Mouse (Mus musculus) myocyte (in vitro differentiated cells): ENCODE data around the gene 3110082I17Rik. TPM values are rescaled to one million over a fixed set of nuclear protein-coding genes. Genes with fewer than 3 reads are reported as not detected.
A peak's percentile ranks its signal among the peaks of the same experiment; 100 is the strongest.

ENCODE experiments used
- H3K27me3 ChIP-seq: one replicate; pipeline ENCODE4 v1.6.1; 2011; ENCODE audit not compliant: control insufficient read depth, insufficient read depth, insufficient read length
- H3K36me3 ChIP-seq: one replicate; pipeline ENCODE4 v1.6.1; 2011; ENCODE audit not compliant: control insufficient read depth, insufficient read depth
- H3K4me2 ChIP-seq: one replicate; pipeline ENCODE4 v1.6.1; 2011; ENCODE audit warnings: low read depth, control low read depth
- H3K4me3 ChIP-seq: one replicate; pipeline ENCODE4 v1.5.1; 2011; ENCODE audit warnings: mild to moderate bottlenecking, control low read depth, moderate library complexity
- H3K79me2 ChIP-seq: one replicate; pipeline ENCODE4 v1.6.1; 2011; ENCODE audit not compliant: control insufficient read depth, insufficient read depth
- H3ac ChIP-seq: one replicate; pipeline ENCODE4 v1.6.1; 2011; ENCODE audit not compliant: control insufficient read depth, insufficient read length
- CEBPB ChIP-seq: IDR thresholded peaks from 2 replicates; pipeline ENCODE4 v1.6.1; 2011; ENCODE audit warnings: mild to moderate bottlenecking, moderate library complexity; ENCODE audit not compliant: poor library complexity, insufficient read depth, severe bottlenecking
- E2F4 ChIP-seq: IDR thresholded peaks from one replicate; pipeline ENCODE4 v1.6.1; 2011; ENCODE audit warnings: mild to moderate bottlenecking, control low read depth, moderate library complexity; ENCODE audit not compliant: insufficient read depth
- MAX ChIP-seq: IDR thresholded peaks from one replicate; pipeline ENCODE4 v1.6.1; 2011; ENCODE audit warnings: low read depth, mild to moderate bottlenecking, control low read depth
- MYOD1 ChIP-seq, 3 experiments: IDR thresholded peaks; one replicate each; pipeline ENCODE4 v1.6.1; 2011; ENCODE audit warnings: control low read depth in 2 of 3, low read depth in 2 of 3, mild to moderate bottlenecking in 2 of 3, moderate library complexity in 1 of 3; ENCODE audit not compliant: insufficient read length in 2 of 3, control insufficient read depth in 1 of 3
- MYOG ChIP-seq, 3 experiments: IDR thresholded peaks; one replicate each; pipeline ENCODE4 v1.6.1; 2011; ENCODE audit warnings: control low read depth in 2 of 3, low read depth in 2 of 3, mild to moderate bottlenecking in 2 of 3; ENCODE audit not compliant: insufficient read length in 2 of 3, control insufficient read depth in 1 of 3, insufficient read depth in 1 of 3
- POLR2A ChIP-seq: IDR thresholded peaks from one replicate; pipeline ENCODE4 v1.6.1; 2011; ENCODE audit warnings: low read depth, mild to moderate bottlenecking, control low read depth, moderate library complexity; ENCODE audit not compliant: insufficient read length
- POLR2AphosphoS2 ChIP-seq: IDR thresholded peaks from one replicate; pipeline ENCODE4 v1.6.1; 2011; ENCODE audit warnings: low read depth, control low read depth; ENCODE audit not compliant: insufficient read length
- REST ChIP-seq: IDR thresholded peaks from one replicate; pipeline ENCODE4 v1.6.1; 2011; ENCODE audit warnings: mild to moderate bottlenecking, control low read depth, moderate library complexity; ENCODE audit not compliant: insufficient read depth, insufficient read length
- SRF ChIP-seq: IDR thresholded peaks from one replicate; pipeline ENCODE4 v1.6.1; 2011; ENCODE audit warnings: low read depth; ENCODE audit not compliant: control insufficient read depth, insufficient read length
- TCF12 ChIP-seq: IDR thresholded peaks from one replicate; pipeline ENCODE4 v1.6.1; 2011; ENCODE audit warnings: mild to moderate bottlenecking, control low read depth; ENCODE audit not compliant: poor library complexity, insufficient read depth, severe bottlenecking
- TCF3 ChIP-seq: IDR thresholded peaks from one replicate; pipeline ENCODE4 v1.6.1; 2011; ENCODE audit warnings: low read depth, control low read depth; ENCODE audit not compliant: insufficient read length
- USF1 ChIP-seq: IDR thresholded peaks from one replicate; pipeline ENCODE4 v1.6.1; 2011; ENCODE audit warnings: low read depth, mild to moderate bottlenecking, control low read depth, moderate library complexity
- polyA plus RNA-seq: library from polyadenylated mRNA; unstranded; fragments of >200 nt; fragmentation: generic; extraction: Trizol; gene quantifications from one replicate; pipeline ENCODE4 v1.2.1, GENCODE M21; 2012; ENCODE audit warnings: missing spikeins

Gene 3110082I17Rik
- polyA plus RNA-seq, 1 experiment = 16.4 TPM

DNA sequence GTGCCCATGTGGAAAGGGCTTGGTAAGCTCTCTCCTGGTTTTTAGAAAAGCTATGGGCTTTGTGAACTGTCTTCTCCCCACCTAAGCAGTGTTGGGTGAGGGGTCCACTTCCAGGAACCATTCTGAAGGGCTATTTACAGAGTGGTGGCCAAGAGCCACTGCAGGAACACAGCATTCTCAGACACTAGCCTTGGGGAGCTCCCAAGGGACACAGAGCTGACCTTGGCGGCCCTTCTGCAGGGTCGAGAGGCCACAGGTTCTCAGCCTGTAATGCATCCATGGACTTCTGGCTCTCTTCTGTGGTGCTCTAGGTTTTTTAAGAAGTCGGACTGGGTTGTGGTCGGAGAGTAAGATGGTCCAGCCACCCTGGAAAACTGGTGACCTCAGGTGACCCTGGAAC lies 50.3 kb downstream of the 3110082I17Rik start:
- TF ChIP-seq REST (no peak), MYOG (IDR thresholded peaks at IDR 0.05; ENCODE audit: control insufficient read depth in 1 of 3, insufficient read depth in 1 of 3, insufficient read length in 2 of 3, low read depth in 2 of 3) (no peak), TCF3 (no peak), CEBPB (no peak), MAX (no peak), TCF12 (no peak), USF1 (no peak), POLR2A (no peak), E2F4 (no peak), POLR2AphosphoS2 (no peak), SRF (no peak), MYOD1 (IDR thresholded peaks at IDR 0.05; ENCODE audit: control insufficient read depth in 1 of 3, insufficient read length in 2 of 3, low read depth in 2 of 3) (no peak)
- H3K27me3 ChIP-seq = no peaks in the 10 kb centered on the region

GRCm38 (mm10) chr5:139409412-139409811 lies 50.9 kb downstream of the 3110082I17Rik start:
- Histone ChIP-seq H3ac (no peak overlapping the region), H3K27me3 (no peaks in the 10 kb centered on the region), H3K4me2 (peak overlapping the region; percentile 55), H3K4me3 (no peak overlapping the region), H3K36me3 (no peaks in the 10 kb centered on the region), H3K79me2 (no peaks in the 10 kb centered on the region)
- TF ChIP-seq USF1 (peak; percentile 48), POLR2A (no peak), TCF12 (no peak), POLR2AphosphoS2 (no peak), MYOG (IDR thresholded peaks at IDR 0.05; ENCODE audit: control insufficient read depth in 1 of 3, insufficient read depth in 1 of 3, insufficient read length in 2 of 3, low read depth in 2 of 3) (peak; percentile 46 to 77 (median 61)), E2F4 (no peak), SRF (no peak), CEBPB (no peak), MAX (no peak), TCF3 (no peak), REST (no peak), MYOD1 (IDR thresholded peaks at IDR 0.05; ENCODE audit: control insufficient read depth in 1 of 3, insufficient read length in 2 of 3, low read depth in 2 of 3) (peak in 2 of 3 experiments; percentile 28 to 50)

More for the DNA sequence above, 50.3 kb downstream of the 3110082I17Rik start:
- Histone ChIP-seq H3ac (no peak overlapping the region), H3K79me2 (no peaks in the 10 kb centered on the region), H3K36me3 (no peaks in the 10 kb centered on the region), H3K4me2 (peak overlapping the region; percentile 55), H3K4me3 (no peak overlapping the region)

DNA sequence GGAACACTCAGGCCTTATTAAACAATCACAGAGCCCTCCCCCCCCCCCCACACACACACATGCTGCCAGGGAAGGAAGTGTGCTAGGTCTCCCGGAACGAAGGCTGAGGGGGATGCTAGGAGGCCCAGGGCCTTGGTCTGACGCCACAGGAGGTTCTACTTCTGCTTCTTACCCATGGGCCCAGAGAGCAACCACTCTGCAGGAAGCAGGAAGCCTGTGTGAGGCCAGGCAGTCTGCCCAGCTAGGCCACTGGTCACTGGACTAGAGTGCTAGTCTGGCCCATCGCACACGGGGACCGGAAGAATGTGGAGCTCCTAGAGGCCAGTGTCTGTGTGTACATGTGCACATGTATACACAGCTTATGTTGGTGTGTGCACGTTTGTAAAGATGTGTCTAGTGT lies 51.8 kb downstream of the 3110082I17Rik start:
- no peak overlapping the region for H3K4me3 ChIP-seq
- no peaks in the 10 kb centered on the region for H3K27me3 ChIP-seq
- no peak for TF ChIP-seq E2F4
- TF ChIP-seq POLR2AphosphoS2 = no peak
- no peak for TF ChIP-seq REST
- no peak for TF ChIP-seq MYOD1 (IDR thresholded peaks at IDR 0.05; ENCODE audit: control insufficient read depth in 1 of 3, insufficient read length in 2 of 3, low read depth in 2 of 3)
- no peaks in the 10 kb centered on the region for H3K79me2 ChIP-seq
- no peaks in the 10 kb centered on the region for H3K36me3 ChIP-seq
- no peak overlapping the region for H3K4me2 ChIP-seq
- H3ac ChIP-seq = no peak overlapping the region

DNA sequence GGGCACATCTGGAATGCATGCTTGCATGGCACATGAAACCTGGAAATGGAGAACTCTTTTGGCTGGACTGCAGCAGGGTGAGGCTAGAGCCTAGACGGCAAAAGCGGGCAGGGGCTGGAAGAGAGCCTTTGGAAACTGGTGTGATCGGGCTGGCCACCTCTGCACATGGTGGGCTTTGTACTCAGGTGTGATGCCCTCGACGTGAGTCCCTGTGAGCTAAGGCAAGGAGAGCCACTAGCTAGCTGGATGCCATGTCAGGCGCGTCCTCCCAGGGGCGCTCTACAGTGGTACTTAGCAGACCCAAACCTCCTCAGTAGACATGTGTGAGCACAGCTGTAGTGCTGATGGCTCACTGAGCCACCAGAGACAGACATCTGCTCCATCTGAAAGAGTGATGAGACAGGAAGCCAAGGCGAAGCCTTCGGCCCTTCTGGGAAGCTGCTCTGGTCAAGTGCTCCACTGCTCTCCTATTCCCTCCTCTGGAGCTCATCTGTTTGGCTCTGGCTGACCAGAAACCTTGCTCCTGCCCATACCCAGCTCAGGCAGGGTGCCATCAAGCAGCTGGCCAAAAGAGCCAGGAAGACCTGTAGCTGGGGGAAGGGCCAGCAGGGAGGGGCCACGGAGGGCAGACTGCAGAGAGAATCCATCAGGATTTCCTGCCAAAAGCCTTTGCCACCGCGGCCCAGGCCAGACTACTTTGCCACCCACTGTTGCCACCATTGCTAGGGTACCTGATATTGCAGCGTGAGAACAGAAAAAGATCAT lies 53.0 kb downstream of the 3110082I17Rik start:
- H3K79me2 ChIP-seq = no peaks in the 10 kb centered on the region
- H3K27me3 ChIP-seq = no peaks in the 10 kb centered on the region
- H3K4me3 ChIP-seq = no peak overlapping the region
- H3K4me2 ChIP-seq = no peak overlapping the region
- no peak overlapping the region for H3ac ChIP-seq
- H3K36me3 ChIP-seq = no peaks in the 10 kb centered on the region
- no peak for TF ChIP-seq SRF
- TF ChIP-seq TCF12 = no peak
- TF ChIP-seq USF1 = no peak
- TF ChIP-seq MYOD1 (IDR thresholded peaks at IDR 0.05; ENCODE audit: control insufficient read depth in 1 of 3, insufficient read length in 2 of 3, low read depth in 2 of 3) = no peak
- no peak for TF ChIP-seq MAX
- no peak for TF ChIP-seq E2F4
- no peak for TF ChIP-seq POLR2AphosphoS2
- no peak for TF ChIP-seq CEBPB
- TF ChIP-seq REST = no peak
- no peak for TF ChIP-seq POLR2A
- TF ChIP-seq TCF3 = no peak
- TF ChIP-seq MYOG (IDR thresholded peaks at IDR 0.05; ENCODE audit: control insufficient read depth in 1 of 3, insufficient read depth in 1 of 3, insufficient read length in 2 of 3, low read depth in 2 of 3) = no peak

GRCm38 (mm10) chr5:139405953-139406352 lies 54.4 kb downstream of the 3110082I17Rik start:
- H3K36me3 ChIP-seq = no peaks in the 10 kb centered on the region
- H3K4me3 ChIP-seq = no peak overlapping the region
- TF ChIP-seq REST = no peak
- TF ChIP-seq TCF12 = no peak
- TF ChIP-seq SRF = no peak
- no peak for TF ChIP-seq MYOD1 (IDR thresholded peaks at IDR 0.05; ENCODE audit: control insufficient read depth in 1 of 3, insufficient read length in 2 of 3, low read depth in 2 of 3)
- TF ChIP-seq CEBPB = no peak
- TF ChIP-seq POLR2AphosphoS2 = no peak
- no peak for TF ChIP-seq E2F4
- TF ChIP-seq USF1 = no peak
- TF ChIP-seq POLR2A = no peak
- TF ChIP-seq TCF3 = no peak
- TF ChIP-seq MYOG (IDR thresholded peaks at IDR 0.05; ENCODE audit: control insufficient read depth in 1 of 3, insufficient read depth in 1 of 3, insufficient read length in 2 of 3, low read depth in 2 of 3) = no peak
- TF ChIP-seq MAX = no peak
- no peaks in the 10 kb centered on the region for H3K27me3 ChIP-seq
- H3K79me2 ChIP-seq = no peaks in the 10 kb centered on the region
- H3ac ChIP-seq = no peak overlapping the region
- no peak overlapping the region for H3K4me2 ChIP-seq
